Mouse (Mus musculus) large intestine, adult 2 months (tissue): ENCODE results near the gene Lpin2. TPM values are rescaled to one million over a fixed set of nuclear protein-coding genes. Genes with fewer than 3 reads are reported as not detected.

ENCODE experiments used
- DNase-seq: peaks from one replicate; pipeline ENCODE4 v3.0.0-alpha.2; 2012; ENCODE audit warnings: low read depth, low spot score
- WGBS: fragments of 180-500 bp; shearing (Covaris S2); methylation state at CpG from one replicate; pipeline ENCODE4 v1.1.7; 2018; 5-methylcytosine and 5-hydroxymethylcytosine counted together
- polyA plus RNA-seq: library from polyadenylated mRNA; depleted of rRNA; stranded (reverse); fragments of >200 nt; gene quantifications from 2 replicates; pipeline ENCODE4 v1.2.3, GENCODE M21; 2012; rRNA removed

Gene Lpin2
- 17.1 and 28.6 TPM in 2 replicates for polyA plus RNA-seq

DNA sequence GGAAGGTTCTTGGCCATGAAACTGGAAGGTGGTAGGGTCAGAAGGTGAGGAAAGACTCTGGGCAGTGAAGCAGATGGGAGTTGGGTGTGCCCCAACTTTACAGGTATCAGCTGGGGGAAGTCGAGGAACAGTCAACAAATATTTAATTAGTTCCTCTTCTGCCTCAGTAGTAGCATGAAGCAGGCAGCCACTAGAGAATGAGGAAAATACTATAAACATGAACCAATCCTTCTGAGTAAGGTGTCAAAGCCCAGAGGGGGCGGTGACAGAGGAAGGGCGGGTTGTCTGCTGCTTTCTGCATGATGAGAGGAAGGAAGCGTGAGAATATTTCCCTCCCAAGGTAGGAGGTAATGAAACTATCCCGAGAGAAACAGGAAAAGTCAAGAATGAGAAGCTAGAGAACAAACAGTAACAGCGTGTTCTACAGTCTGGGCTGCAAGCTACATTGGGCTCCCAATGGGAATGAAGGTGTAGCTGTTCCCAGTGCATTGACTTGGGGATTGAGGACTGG lies at the start of gene Lpin2:
Gene Lpin2 (plus strand): TSS at position 350 of the 511 bp plus-strand sequence.
- DNase-seq = no peak
- 23% methylated on average over 6 of the region's 6 CpGs for WGBS

DNA sequence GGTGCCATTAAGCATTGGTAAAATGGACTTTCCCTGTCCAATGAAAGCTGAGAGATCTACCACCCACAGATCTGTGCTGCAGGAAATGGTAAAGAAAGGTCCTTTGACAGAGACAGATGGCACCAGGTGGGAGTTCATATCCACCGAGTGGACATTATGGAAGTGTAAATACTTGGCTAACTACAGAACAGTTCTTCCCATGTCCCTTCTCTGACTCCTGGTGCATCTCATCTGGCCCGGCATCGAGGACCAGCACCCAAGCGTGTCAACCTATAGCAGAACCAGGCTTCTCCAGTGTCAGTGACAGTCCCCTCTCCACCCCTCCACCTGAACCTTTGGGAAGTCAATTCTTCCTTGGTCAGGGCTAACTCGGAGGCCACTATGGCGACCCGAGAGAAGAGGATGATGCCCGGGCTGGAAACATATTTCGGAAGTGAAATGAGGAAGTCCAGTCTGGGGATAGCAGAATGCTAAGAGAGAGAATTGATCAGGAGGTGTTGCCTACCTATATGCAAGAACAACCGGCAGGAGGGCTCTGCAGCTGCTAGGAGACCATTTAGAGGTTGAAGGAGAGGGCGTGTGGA lies 49.4 kb upstream of the Lpin2 start:
- no peak for DNase-seq
- 83% methylated on average over 11 of the region's 11 CpGs for WGBS

DNA sequence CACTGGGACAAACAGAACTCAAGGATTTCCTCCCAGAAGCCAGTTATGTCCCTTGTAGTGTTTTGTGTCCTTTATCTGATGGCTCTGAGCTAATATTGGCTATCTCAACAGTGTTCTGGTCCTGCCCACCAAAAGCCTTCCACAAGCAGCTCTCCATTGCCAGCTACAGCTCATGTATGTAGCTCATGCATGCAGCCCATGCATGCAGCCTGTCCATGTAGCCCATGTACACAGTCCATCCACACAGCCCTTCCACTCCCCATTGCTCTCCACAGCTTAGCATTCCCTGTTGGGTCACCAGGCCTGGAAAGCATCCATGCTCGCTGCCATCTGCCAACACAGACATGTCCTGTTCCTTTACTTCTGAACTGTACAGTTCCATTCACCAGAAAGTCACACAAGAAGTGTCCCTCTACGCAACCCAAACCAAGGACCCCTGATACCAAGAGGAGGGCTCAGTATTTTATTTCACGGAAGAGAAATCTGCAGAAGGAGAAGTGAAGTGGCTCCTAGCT lies 47.9 kb upstream of the Lpin2 start:
- WGBS = 86% methylated on average over 3 of the region's 3 CpGs
- no peak for DNase-seq

DNA sequence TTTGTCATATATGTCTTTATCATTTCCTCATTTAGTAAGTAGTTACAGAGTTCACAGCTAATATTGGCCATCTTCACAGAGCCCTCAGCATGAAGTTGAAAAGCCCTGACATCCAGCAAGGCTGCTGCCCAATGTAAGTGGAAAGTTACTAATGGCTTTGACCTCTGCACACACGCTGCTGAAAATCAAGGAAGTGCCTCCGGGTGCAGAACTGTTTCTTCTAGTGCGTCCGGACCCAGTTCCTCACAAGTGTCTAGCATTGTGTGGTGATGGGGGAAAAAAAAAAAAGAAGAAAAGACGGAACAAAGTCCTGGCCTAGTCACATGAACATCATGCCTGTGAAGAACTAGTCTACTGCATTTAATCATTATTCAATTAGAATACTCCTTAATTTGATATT lies 47.3 kb upstream of the Lpin2 start:
- DNase-seq = no peak
- WGBS = 55% methylated on average over 5 of the region's 5 CpGs

DNA sequence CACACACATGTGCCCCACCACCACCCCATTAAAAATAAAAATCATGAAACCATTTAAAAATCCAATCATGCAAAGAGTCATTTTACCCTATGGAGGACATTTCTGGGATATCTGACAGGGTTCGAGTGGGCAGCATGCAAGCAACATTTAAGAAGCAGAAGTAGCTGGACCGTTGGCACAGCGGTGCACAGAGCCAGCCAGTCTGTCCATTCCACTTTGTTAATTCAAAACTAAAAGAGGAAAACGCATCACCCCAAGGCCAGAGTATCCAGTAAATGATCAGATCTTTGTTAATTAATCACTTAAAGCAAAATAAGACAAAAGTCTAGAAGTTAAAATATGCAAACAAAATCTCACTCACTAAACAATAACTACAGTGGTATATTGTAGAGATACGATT lies 46.5 kb upstream of the Lpin2 start:
- no peak for DNase-seq
- WGBS = 87% methylated on average over 5 of the region's 5 CpGs

DNA sequence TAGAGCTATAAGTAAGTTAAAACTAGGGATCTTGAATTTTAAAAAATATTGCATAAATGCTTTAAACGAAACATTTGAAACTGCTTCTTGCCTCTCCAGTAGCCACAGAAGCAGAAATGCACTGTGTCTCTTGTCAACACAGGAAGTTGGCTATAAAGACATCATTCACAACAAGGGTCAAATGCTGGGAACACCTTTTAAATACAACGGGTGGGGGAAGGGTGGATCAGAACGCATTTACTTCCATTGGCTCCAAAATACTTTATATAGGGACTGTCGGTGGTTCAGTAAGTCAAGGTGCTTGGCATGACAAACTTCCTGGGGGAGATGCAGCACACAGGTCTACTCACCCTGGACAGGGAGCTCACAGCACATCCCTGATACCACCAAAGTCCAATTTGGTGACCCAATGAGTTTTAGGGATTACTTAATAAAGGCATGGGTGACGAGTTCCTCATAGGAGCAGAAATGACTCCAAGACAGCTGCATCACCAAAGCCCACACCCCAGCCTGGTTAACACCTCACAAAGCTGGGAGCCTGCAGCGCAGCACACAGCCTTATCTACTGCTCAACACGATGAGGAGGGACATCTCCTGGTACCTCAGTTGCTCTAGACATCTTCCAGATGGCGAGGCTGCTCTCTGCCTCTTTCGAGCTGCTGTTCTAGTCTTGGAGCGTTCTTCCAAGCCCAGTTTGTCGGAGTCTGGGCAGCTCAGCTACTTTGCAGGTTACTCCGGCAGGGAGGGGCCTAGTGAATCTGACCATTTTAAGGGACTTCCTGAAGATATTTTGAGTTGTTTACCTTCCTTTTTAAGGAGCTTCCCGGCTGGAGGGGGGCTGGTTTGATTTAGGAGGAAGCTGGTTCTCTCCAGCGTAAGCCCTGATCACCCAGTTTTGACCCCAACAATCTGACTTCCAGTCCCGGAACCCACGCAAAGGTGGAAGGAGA lies 45.7 kb upstream of the Lpin2 start:
- no peak for DNase-seq
- WGBS = 64% methylated on average over 16 of the region's 16 CpGs

DNA sequence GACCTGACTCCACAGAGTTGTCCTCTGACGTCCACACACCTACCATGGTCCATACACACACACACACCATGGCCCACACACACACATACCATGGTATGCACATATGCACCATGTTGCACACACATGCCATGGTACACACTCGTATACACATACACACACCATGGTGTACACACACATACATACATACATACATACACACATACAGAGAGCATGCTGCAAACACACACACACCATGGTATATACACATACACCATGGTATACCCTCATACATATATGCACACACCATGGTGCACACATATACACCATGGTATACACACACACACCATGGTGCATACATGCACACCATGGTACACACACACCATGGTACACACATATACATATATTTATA lies 45.0 kb upstream of the Lpin2 start:
- no peak for DNase-seq
- 72% methylated on average over 2 of the region's 2 CpGs for WGBS

DNA sequence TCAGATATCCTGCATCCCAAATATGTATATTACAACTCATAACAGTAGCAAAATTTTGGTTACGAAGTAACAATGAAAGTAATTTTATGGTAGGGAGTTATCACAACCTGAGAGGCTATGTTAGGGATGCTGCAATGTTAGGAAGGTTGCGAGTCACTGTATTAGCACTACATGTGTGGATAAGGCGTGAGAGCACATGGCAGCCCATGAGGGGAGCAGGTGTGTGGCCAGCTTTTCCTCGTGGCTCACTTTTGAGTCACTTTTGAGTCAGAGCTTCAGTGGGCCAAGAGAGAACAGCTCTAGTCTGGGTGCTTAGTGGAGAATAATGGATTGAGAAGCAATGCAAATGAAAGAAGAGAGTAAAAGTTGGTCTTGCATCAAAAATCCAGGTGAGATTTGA lies 40.3 kb upstream of the Lpin2 start:
- no peak for DNase-seq
- 70% methylated on average over 4 of the region's 4 CpGs for WGBS

DNA sequence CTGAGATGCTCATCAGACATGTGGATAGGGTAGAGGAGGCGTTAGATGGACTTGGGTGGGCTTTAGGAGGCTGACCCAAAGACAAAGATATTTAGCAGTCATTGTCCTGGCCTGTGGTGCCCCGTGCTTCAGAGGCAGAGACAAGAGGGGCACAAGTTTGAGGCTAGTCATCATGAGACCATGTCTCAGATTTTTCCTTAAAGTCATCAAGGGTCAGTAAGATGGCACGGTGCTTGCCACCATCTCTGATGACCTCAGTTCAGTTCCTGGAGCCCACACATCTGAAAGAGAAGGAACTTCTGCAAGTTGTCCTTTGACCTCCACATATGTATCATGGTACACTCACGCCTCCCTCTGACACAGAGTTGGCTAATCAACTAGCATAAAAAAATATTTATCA lies 39.2 kb upstream of the Lpin2 start:
- WGBS = 78% methylated on average over 4 of the region's 4 CpGs
- no peak for DNase-seq

DNA sequence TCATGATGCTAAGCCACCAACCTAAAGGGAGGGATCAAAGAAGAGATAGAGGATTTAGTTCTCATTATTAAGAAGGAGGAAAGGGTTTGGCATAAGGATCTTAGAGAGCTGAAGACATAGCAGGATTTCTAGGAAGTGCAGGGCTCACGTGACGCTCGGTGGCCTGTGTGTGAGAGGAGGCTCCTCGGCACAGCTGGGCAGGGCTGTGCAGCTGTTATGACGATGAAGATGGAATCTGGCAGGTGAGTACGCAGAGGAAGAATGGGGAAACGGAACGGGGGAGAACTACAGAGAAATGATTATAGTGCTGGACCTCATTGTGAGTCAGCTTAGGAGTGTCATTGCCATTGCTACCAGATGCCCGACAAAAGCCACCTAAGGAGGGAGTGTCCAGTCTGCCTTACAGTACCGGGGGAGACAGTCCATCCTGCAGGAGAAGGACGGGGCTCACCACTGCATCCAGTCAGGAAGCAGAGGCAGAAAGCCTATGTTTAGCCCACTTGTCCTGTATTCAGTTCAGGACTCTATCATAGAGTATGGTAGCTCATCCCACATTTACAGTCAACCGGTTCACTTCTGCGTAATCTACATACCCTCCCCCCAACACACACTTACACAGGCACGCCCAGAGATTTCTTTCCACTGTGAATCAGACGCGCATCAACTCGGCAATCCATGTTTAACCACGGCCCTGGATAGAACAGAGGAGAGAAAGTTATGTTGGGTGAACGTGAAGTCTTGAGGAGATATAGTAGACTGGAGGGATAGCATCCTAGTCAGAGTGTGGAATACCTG lies 37.8 kb upstream of the Lpin2 start:
- 70% methylated on average over 19 of the region's 19 CpGs for WGBS
- DNase-seq = no peak

DNA sequence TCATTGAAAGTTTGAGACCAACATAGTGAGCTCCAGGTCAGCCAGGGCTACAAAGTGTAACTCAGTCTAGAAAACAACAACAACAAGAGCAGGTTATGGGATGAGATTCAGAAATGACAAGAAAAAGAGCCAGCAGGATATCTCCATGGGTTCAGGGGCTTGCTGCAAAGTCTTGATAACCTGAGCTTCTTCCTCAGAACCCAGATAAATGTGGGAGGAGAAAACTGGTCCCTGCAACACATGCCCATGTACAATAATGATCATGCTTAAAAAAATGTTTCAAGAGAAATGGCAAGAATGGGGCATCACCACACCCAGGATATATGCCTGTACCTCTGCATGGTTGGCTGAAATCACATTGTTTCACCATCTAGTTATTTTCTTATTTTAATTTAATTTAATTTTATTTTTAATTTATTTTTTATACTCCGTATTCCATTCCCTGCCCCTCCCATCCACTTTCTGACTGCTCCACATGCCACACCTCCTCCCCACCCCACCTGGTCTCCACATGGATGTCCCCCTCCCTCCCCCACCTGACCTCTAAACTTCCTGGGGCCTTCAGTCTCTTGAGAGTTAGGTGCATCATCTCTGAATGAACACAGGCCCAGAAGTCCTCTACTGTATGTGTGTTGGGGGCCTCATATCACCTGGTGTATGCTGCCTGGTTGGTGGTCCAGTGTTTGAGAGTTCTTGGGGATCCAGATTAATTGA lies 37.0 kb upstream of the Lpin2 start:
- WGBS = 79% methylated on average over 1 of the region's 1 CpGs
- DNase-seq = no peak

DNA sequence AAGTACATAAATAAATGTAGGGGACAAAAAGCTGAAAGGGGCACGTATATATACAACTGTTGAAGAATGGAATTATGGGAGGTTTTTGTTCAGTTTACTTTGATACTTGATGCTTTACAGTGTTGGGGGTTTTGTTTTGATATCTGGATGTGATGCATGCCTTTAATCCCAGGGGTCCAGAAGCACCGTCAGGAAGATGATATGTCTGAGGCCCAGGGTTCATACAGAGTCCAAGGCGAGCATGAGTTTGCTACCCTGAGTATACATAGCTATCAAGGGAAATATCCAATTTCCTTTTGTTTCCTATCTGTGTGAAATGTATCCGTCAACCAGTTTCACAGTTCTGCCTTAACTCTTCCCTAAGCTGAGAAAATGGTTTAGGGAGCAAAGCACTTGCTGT lies 29.0 kb upstream of the Lpin2 start:
- DNase-seq = no peak
- 82% methylated on average over 4 of the region's 4 CpGs for WGBS

DNA sequence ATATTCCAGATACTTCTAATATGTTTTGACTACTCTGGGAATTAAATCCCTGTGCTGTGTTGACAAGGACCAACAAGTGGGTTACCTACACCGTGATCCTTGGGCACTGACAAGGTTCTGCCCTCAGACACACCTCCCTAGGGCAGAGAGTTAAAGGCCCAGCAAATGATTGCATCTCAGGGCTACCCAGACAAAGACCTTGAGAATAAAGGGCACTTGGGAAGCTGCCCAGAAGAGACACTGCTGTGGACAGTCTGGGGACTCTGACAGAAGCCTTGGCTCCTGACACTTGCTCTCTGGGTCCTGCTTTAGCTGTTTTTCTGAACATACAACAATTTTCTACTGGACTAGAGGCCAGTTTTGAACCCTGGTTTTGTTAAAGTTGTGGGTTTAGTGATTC lies 27.1 kb upstream of the Lpin2 start:
- no peak for DNase-seq
- 71% methylated on average over 1 of the region's 1 CpGs for WGBS

DNA sequence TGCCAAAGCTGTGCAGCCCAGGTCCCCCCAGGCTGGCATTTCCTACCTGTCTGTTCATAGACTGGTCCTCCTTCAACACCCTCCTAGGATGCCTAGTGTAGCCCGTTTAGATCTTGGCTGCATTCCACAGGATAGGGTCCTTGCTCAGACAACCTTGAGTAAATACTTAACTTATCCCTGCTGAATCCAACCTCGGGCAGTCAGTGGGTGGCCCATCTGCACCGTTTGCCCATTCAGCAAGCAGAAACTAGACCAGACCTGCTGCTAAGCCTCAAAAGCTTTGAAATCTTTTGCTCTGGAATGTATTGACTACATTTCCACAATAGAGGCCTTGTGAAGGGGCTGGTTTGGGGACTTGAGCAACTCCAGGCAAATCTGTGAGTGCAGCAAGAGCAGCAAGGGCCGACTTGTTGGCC lies 23.2 kb upstream of the Lpin2 start:
- no peak for DNase-seq
- 28% methylated on average over 4 of the region's 4 CpGs for WGBS

DNA sequence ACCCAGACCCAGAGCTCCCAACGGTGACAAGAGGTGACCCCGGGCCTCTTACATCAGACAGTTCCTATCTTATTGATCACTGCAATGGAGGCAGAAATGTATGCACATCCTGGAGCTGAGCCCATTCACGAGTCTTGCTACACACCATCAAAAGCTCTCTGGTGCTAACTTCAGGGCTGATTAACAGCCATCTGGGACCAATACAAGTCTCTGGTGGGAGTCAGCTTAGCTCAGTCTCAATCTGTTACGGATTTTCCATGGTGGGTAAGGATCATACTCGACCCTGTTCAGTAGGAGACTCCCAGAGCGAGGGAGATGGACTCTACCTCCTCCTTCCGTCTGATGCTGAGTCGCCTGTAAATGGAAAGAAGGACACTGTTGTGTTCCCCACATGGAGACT lies 22.6 kb upstream of the Lpin2 start:
- WGBS = 81% methylated on average over 8 of the region's 8 CpGs

DNA sequence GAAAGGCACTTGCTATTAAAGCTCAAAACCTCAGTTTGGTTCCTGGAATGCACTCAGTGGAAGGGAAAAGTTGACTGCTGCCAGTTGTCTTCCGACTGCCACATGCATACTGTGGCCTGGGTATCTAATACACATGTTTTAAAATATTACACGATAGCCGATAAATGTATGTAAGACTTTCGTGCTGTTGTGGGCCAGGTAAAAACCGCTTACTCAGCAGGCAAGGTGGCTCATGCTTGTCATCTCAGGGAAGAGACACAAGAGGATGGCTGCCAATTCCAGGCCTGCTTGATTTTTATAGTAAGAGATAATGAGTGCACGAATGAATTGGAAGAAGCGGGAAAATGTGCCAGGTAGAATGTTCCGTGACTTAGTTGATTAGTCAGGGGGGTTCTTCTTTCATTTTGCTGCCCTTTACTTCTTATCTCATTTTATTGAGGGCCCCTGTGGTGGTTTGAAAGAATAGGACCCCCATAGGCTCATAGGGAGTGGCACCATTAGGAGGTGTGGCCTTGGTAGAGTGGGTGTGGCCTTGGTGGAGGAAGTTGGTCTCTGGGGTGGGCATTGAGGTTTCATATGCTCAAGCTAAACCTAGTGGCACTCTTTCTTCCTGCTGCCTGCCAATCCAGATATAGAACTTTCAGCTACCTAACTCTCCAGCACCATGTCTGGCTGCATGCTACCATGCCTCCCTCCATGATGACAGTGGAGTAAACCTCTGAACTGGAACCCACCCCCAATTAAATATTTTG lies 21.9 kb upstream of the Lpin2 start:
- 95% methylated on average over 8 of the region's 8 CpGs for WGBS
- DNase-seq = no peak

More for the DNA sequence above, 22.6 kb upstream of the Lpin2 start:
- DNase-seq = no peak

DNA sequence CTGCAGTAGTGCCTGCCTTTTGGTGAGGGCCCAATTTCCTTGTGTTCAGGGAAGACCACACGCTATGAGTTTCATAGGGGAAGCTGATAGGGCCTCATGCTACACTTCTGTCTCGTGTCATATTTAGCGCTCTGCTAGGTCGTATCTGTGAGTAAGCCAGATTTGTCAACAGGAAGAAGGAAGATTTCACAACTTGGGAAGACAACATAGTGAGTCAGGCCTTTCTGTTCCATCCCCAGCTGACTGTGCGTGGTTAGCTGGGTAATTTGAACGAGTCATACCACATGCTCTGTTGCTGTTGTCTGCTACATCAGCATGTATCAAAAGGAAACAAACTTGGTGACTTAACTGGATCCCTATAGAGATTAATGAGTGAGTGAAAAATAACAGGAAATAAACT lies 17.4 kb upstream of the Lpin2 start:
- no peak for DNase-seq
- WGBS = 41% methylated on average over 6 of the region's 6 CpGs

DNA sequence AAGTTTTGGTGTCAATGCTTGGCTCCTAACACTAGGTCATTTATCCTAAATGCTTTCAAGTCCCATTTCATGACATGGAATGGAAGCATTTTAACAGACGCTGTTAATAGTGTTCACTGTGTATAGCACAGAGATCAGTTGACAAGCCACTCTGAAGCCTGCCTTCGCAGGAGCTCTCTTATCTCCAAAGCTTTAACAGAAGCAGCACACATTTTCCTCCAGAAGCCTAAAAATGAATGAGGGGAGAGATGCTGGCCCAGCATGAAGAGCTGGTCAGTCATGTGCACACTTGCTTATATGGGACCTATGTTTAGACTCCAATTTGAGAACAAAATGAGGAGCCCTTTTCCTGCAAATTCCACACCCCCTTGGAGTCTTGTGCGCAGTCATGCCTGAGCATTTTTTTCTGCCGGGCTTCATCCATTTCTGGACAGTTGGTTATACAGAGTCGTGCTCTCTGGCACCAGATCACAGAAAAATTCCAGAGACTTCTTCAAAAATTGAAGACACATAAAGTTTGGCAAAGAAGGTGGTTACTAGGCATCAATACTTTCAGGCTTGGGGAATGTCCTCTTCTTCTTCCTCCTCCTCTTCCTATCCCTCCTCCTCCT lies 14.1 kb upstream of the Lpin2 start:
- no peak for DNase-seq
- 79% methylated on average over 5 of the region's 5 CpGs for WGBS
